Mouse (Mus musculus): ENCODE measurements around the gene Cnot10. TPM values are rescaled to one million over a fixed set of nuclear protein-coding genes. Genes with fewer than 3 reads are reported as not detected.
A peak's percentile ranks its signal among the peaks of the same experiment; 100 is the strongest.

Gene Cnot10
- polyA plus RNA-seq (2015; fragmentation: Nextera tagmentation; extraction: Ambion mirVana), result 49.3 and 50.0 TPM in 2 replicates

DNA sequence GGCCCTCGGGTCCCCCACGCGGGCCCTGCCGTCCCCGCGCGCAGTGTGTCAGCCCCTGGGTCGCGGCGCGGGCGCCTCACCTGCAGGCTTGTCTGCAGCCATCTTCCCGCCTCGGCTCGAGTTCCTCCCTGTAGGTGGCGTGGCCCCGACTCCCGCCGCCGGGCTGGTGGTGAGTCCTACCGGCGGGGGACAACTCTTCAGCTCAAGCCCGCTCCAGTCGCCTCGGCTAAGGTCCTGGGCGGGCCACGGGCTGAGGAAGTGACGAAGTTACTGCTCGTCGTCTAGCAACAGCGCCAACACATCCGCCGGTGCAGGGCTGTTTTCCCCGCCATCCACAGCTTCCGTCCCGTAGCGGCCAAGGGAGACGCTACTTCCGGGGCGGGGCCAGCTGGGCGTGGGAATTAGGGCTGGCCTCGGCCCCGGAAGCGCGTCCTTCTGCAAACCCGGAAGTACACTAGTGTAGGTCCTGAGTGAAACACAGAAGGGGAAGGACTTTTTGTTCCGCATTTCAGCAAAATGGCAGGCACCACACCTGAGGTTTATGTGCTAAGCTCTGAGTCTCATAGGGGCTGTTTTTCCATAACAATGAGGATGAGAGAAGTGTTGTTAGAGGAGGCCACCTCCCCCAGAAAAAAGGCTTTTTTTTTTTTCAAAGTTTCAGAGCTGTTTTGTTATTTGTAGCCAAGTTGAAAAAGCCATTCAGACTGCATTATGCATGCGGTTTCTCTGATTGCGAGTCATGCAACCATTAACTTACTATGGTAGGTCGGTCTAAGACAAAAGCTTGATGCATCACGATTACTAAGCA, at the start of gene Cnot10:
Gene Cnot10 (minus strand): TSS at position 346 of the 808 bp plus-strand sequence.
- Histone ChIP-seq H3K4me3 (ENCODE audit: low read length) (peak within 1 kb of the TSS; percentile 90), H3K27ac (ENCODE audit: low read length) (peak within 1 kb of the TSS; percentile 91), H3K27me3 (replicated peaks; ENCODE audit: control insufficient read depth, insufficient read depth, low read length) (no peaks in the 10 kb centered on the region), H3K4me1 (ENCODE audit: control insufficient read depth, insufficient read depth, low read length) (peaks cover 5% of the 10 kb centered on the region), H3K9me3 (ENCODE audit: control insufficient read depth, low read length) (no peaks in the 10 kb centered on the region), H3K9ac (ENCODE audit: low read depth, low read length) (peak within 1 kb of the TSS; percentile 86), H3K4me2 (ENCODE audit: low read depth, low read length) (peak within 1 kb of the TSS; percentile 81), H3K36me3 (ENCODE audit: control insufficient read depth, insufficient read depth, low read length) (no peaks in the 10 kb centered on the region)
- peak; percentile 100 for ATAC-seq
- WGBS, result 3% methylated on average over 51 of the region's 51 CpGs

DNA sequence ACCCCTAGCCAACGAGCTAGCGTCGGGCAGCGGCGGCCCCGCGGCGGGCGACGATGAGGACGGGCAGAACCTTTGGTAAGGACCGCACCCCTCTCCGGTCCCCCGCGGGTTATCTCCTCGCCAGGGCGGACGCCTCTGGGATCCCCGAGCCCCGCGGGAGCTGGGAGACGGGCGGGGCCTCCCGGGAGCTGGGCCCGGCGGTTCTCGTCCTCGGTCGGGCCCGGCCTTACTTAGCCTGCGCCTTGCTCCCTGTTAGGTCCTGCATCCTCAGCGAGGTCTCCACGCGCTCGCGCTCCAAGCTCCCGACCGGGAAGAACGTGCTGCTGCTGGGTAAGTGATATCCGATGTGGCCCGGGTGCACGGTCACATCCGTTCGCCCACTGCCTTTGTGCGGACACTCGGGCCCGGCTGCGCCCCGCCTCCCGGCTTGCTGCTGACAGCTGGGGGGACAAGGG, 49.0 kb upstream of the Cnot10 start:
- H3K27me3 ChIP-seq (replicated peaks; ENCODE audit: control insufficient read depth, insufficient read depth, low read length), result no peaks in the 10 kb centered on the region
- peaks cover 12% of the 10 kb centered on the region for H3K4me1 ChIP-seq (ENCODE audit: control insufficient read depth, insufficient read depth, low read length)
- ATAC-seq, result peak; percentile 72
- H3K4me3 ChIP-seq (ENCODE audit: low read length), result peak overlapping the region; percentile 99
- peaks cover 7% of the 10 kb centered on the region; the same call in 1 of the 2 replicates for H3K36me3 ChIP-seq (ENCODE audit: control insufficient read depth, insufficient read depth, low read length)
- peak overlapping the region; percentile 70 for H3K4me2 ChIP-seq (ENCODE audit: low read depth, low read length)
- peak overlapping the region; percentile 96 for H3K9ac ChIP-seq (ENCODE audit: low read depth, low read length)
- H3K9me3 ChIP-seq (ENCODE audit: control insufficient read depth, low read length), result no peaks in the 10 kb centered on the region
- under 1% methylated on average over 50 of the region's 50 CpGs for WGBS
- H3K27ac ChIP-seq (ENCODE audit: low read length), result peak overlapping the region; percentile 97

DNA sequence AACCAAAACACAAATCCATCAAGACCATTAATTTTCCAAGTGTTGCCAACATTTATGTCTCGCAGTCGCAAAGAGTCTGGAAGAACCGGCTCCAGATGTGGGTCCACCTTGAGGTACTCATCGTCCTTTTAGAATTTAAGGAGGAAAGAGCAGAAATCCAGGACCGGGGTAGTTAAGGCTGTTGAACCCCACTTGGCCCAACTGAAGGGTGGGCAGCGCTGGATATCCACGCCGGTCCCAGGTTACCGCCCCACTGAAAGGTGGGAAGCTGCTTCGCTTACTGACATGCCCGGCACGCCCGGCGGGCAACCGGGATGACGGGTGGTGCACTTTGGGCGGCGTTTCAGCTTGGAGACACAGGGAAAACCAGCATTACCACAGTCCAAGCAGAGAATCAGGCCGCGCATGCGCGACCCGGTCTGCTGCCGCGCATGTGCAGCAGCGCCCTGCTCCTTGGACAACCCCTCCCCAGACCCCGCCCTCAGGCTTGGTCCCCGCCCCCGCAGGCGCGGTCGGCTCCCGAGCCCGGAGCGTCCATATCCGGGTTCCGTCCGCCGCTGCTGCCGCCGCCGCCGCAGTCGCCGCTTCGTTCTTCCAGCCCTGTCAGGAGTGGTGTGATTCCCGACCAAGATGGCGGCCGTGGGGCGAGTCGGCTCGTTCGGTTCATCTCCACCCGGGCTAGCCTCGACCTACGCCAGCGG, 48.4 kb upstream of the Cnot10 start, which contains the start of gene Dync1li1:
Gene Dync1li1 (plus strand): TSS at position 539 of the 701 bp plus-strand sequence.
- Histone ChIP-seq H3K9me3 (ENCODE audit: control insufficient read depth, low read length) (no peaks in the 10 kb centered on the region), H3K27ac (ENCODE audit: low read length) (peak within 1 kb of the TSS; percentile 97), H3K27me3 (replicated peaks; ENCODE audit: control insufficient read depth, insufficient read depth, low read length) (no peaks in the 10 kb centered on the region), H3K4me2 (ENCODE audit: low read depth, low read length) (peak within 1 kb of the TSS; percentile 91), H3K4me3 (ENCODE audit: low read length) (peak within 1 kb of the TSS; percentile 99), H3K9ac (ENCODE audit: low read depth, low read length) (peak within 1 kb of the TSS; percentile 96), H3K4me1 (ENCODE audit: control insufficient read depth, insufficient read depth, low read length) (peaks cover 12% of the 10 kb centered on the region), H3K36me3 (ENCODE audit: control insufficient read depth, insufficient read depth, low read length) (peaks cover 7% of the 10 kb centered on the region; the same call in 1 of the 2 replicates)
- WGBS, result under 1% methylated on average over 56 of the region's 57 CpGs
- ATAC-seq, result peak; percentile 97

DNA sequence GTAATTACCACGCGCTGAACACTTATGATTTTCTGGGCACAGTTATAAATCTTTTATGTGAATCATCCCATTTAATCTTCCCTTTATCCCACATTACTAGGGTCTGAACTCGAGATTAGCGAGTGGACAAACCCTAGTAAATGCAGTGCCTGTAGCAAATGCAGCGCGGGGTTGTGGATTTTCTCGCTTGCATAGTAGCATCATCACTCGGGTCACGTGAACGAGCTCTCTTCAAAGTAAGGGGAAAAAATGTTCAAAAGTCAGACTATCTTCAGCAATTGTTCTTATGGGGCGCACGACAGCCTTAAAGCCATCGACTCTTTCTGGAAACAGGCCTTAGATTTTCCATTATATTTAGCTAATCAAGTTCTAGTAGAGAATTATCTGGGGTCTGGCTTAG, 47.7 kb upstream of the Cnot10 start:
- WGBS, result 74% methylated on average over 13 of the region's 13 CpGs
- peak overlapping the region; percentile 91 for H3K4me2 ChIP-seq (ENCODE audit: low read depth, low read length)
- H3K4me1 ChIP-seq (ENCODE audit: control insufficient read depth, insufficient read depth, low read length), result peaks cover 12% of the 10 kb centered on the region
- no peaks in the 10 kb centered on the region for H3K27me3 ChIP-seq (replicated peaks; ENCODE audit: control insufficient read depth, insufficient read depth, low read length)
- no peak overlapping the region for H3K27ac ChIP-seq (ENCODE audit: low read length)
- no peak for ATAC-seq
- H3K9ac ChIP-seq (ENCODE audit: low read depth, low read length), result peak overlapping the region; percentile 96
- H3K9me3 ChIP-seq (ENCODE audit: control insufficient read depth, low read length), result no peaks in the 10 kb centered on the region
- peak overlapping the region; percentile 99; the same call in 1 of the 2 replicates for H3K4me3 ChIP-seq (ENCODE audit: low read length)
- H3K36me3 ChIP-seq (ENCODE audit: control insufficient read depth, insufficient read depth, low read length), result peaks cover 4% of the 10 kb centered on the region; the same call in 1 of the 2 replicates

DNA sequence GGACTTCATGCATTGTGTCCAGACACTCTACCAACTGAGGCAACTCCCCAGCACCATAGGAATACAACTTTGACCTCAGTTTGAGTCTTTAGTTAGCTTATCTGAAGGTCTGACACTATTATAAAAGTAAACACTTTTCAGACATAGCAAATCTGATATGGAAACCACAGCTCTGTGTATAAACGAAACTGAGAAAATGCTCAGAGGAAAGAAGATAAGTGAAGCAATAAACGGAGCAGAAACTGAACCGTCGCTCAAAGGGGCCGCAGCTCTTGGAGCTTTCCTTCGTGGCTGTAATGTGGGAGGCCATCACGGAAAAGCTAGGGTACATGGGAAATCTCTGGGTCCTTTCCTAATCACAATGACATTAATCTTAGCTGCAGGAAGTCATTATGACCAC, 46.3 kb upstream of the Cnot10 start:
- no peaks in the 10 kb centered on the region for H3K9me3 ChIP-seq (ENCODE audit: control insufficient read depth, low read length)
- H3K4me2 ChIP-seq (ENCODE audit: low read depth, low read length), result no peak overlapping the region
- H3K4me1 ChIP-seq (ENCODE audit: control insufficient read depth, insufficient read depth, low read length), result peaks cover 12% of the 10 kb centered on the region
- H3K4me3 ChIP-seq (ENCODE audit: low read length), result no peak overlapping the region
- ATAC-seq, result peak; percentile 12; the same call in 1 of the 2 replicates
- H3K9ac ChIP-seq (ENCODE audit: low read depth, low read length), result no peak overlapping the region
- no peaks in the 10 kb centered on the region for H3K36me3 ChIP-seq (ENCODE audit: control insufficient read depth, insufficient read depth, low read length)
- H3K27ac ChIP-seq (ENCODE audit: low read length), result peak overlapping the region; percentile 85
- WGBS, result 50% methylated on average over 7 of the region's 7 CpGs
- H3K27me3 ChIP-seq (replicated peaks; ENCODE audit: control insufficient read depth, insufficient read depth, low read length), result no peaks in the 10 kb centered on the region

DNA sequence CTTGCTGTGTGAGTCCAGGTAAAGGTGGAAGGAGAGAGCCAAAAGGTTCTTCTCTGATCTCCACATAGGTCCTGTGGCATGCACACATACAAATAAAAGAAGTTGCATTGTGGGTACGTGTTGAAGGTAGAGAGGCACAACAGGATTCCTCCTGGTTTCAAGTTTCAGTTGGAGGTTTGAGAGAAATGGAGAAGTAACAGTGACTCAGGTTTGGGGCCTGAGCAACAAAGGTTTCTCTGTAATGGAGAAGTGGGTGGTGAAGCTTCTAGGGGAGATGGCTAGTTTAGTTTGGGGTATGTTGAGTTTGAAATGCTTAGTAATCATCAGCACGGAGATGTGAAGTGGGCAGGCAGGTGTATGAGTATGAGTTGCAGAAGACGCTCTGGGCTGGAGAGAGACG, 42.2 kb upstream of the Cnot10 start:
- Histone ChIP-seq H3K27ac (ENCODE audit: low read length) (no peak overlapping the region), H3K9me3 (ENCODE audit: control insufficient read depth, low read length) (no peaks in the 10 kb centered on the region), H3K27me3 (replicated peaks; ENCODE audit: control insufficient read depth, insufficient read depth, low read length) (no peaks in the 10 kb centered on the region), H3K36me3 (ENCODE audit: control insufficient read depth, insufficient read depth, low read length) (no peaks in the 10 kb centered on the region), H3K4me1 (ENCODE audit: control insufficient read depth, insufficient read depth, low read length) (no peaks in the 10 kb centered on the region; the same call in 1 of the 2 replicates), H3K9ac (ENCODE audit: low read depth, low read length) (no peak overlapping the region), H3K4me2 (ENCODE audit: low read depth, low read length) (no peak overlapping the region), H3K4me3 (ENCODE audit: low read length) (no peak overlapping the region)
- no peak for ATAC-seq
- 77% methylated on average over 4 of the region's 4 CpGs for WGBS

DNA sequence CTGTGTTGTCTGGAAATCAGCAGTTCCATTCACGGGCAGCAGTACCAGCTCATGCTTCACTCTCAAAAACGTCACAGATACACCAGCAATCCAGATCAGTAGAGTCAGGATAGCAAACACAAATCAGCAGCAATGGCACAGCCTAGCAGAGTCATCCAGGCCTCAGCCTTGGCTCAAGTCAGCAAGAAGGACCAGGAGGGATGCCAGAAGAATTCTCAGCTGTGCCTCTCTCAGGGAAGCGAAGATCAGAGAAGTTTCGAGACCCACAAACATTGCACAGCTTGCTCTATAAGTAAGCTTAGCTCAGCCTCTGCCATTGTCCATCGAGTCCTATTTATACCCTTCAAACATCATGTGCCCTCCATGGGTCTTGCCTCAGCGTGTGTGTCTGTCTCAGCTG, 40.5 kb upstream of the Cnot10 start:
- Histone ChIP-seq H3K9ac (ENCODE audit: low read depth, low read length) (no peak overlapping the region), H3K36me3 (ENCODE audit: control insufficient read depth, insufficient read depth, low read length) (no peaks in the 10 kb centered on the region), H3K27ac (ENCODE audit: low read length) (no peak overlapping the region), H3K4me1 (ENCODE audit: control insufficient read depth, insufficient read depth, low read length) (no peaks in the 10 kb centered on the region), H3K4me2 (ENCODE audit: low read depth, low read length) (no peak overlapping the region), H3K4me3 (ENCODE audit: low read length) (no peak overlapping the region), H3K27me3 (replicated peaks; ENCODE audit: control insufficient read depth, insufficient read depth, low read length) (no peaks in the 10 kb centered on the region), H3K9me3 (ENCODE audit: control insufficient read depth, low read length) (no peaks in the 10 kb centered on the region)
- WGBS, result 76% methylated on average over 6 of the region's 6 CpGs
- ATAC-seq, result no peak

DNA sequence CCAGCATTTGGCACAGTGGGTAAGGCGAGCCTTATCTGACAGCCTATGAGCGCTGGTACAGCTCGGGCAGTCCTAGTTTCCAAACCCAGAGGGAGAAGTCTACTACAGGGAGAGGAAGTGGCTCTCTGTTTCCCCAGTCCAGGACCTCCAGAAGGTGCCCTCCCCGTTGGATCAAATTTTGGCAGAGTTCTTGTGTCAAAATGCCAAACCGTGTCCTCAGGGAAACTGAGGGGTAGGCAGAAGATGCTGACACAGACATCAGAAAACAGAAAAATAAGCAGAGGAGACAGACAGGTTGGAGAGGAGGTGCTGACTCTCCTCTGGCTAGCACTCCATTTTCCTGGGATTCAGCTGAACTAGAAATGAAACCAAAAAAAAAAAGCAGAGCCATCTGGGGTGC, 40.0 kb upstream of the Cnot10 start:
- no peak overlapping the region for H3K4me2 ChIP-seq (ENCODE audit: low read depth, low read length)
- 87% methylated on average over 5 of the region's 5 CpGs for WGBS

DNA sequence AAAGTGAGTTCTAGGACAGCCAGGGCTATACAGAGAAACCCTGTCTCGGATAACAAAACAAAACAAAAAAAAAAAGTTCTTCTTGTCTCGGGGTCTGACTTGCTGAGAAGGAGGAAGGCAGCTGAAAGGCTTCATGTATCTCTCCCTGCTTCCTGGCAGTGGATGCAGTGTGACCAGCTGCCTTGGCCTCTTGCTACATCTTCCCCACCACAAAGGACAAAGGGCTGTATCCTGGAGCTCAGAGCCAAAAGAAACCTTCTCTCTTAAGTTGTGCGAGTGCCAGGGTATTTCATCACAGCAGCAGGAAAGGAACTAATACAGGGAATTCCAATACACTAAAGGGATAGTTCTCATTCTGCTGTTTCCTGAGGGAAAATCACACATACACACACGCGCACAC, 38.6 kb upstream of the Cnot10 start:
- no peak for ATAC-seq
- H3K27me3 ChIP-seq (replicated peaks; ENCODE audit: control insufficient read depth, insufficient read depth, low read length), result no peaks in the 10 kb centered on the region
- no peaks in the 10 kb centered on the region for H3K36me3 ChIP-seq (ENCODE audit: control insufficient read depth, insufficient read depth, low read length)
- H3K4me3 ChIP-seq (ENCODE audit: low read length), result no peak overlapping the region
- no peak overlapping the region for H3K9ac ChIP-seq (ENCODE audit: low read depth, low read length)
- no peak overlapping the region for H3K4me2 ChIP-seq (ENCODE audit: low read depth, low read length)
- H3K27ac ChIP-seq (ENCODE audit: low read length), result no peak overlapping the region
- no peaks in the 10 kb centered on the region; the same call in 1 of the 2 replicates for H3K4me1 ChIP-seq (ENCODE audit: control insufficient read depth, insufficient read depth, low read length)
- H3K9me3 ChIP-seq (ENCODE audit: control insufficient read depth, low read length), result no peaks in the 10 kb centered on the region
- 85% methylated on average over 5 of the region's 5 CpGs for WGBS

More for the DNA sequence above, 40.0 kb upstream of the Cnot10 start:
- H3K4me1 ChIP-seq (ENCODE audit: control insufficient read depth, insufficient read depth, low read length), result no peaks in the 10 kb centered on the region
- H3K9me3 ChIP-seq (ENCODE audit: control insufficient read depth, low read length), result no peaks in the 10 kb centered on the region
- H3K27ac ChIP-seq (ENCODE audit: low read length), result no peak overlapping the region
- no peak overlapping the region for H3K4me3 ChIP-seq (ENCODE audit: low read length)
- no peaks in the 10 kb centered on the region for H3K36me3 ChIP-seq (ENCODE audit: control insufficient read depth, insufficient read depth, low read length)
- ATAC-seq, result no peak
- no peak overlapping the region for H3K9ac ChIP-seq (ENCODE audit: low read depth, low read length)
- no peaks in the 10 kb centered on the region for H3K27me3 ChIP-seq (replicated peaks; ENCODE audit: control insufficient read depth, insufficient read depth, low read length)
